Mouse (Mus musculus) megakaryocyte, embryonic 14.5 days (primary cell): Measurements from ENCODE around the gene Flrt1. TPM values are rescaled to one million over a fixed set of nuclear protein-coding genes. Genes with fewer than 3 reads are reported as not detected.

Source experiments
- H3K27me3 ChIP-seq: replicated peaks from 2 replicates; pipeline ENCODE3; 2012; ENCODE audit warnings: inconsistent platforms
- H3K36me3 ChIP-seq: replicated peaks from 2 replicates; pipeline ENCODE3; 2012; ENCODE audit warnings: low read length, inconsistent platforms, mixed read lengths
- H3K4me1 ChIP-seq: 2 replicates; pipeline ENCODE4 v1.6.1; 2012; ENCODE audit warnings: inconsistent platforms
- H3K4me3 ChIP-seq: replicated peaks from 2 replicates; pipeline ENCODE3; 2012; ENCODE audit warnings: moderate library complexity, mild to moderate bottlenecking, inconsistent platforms
- H3K9me3 ChIP-seq: 2 replicates; pipeline ENCODE4 v1.6.1; 2012; ENCODE audit warnings: inconsistent platforms
- FLI1 ChIP-seq: IDR thresholded peaks from 2 replicates; pipeline ENCODE4 v1.6.1; 2012; ENCODE audit warnings: low read length, inconsistent platforms, mixed read lengths
- GATA1 ChIP-seq: IDR thresholded peaks from 3 replicates; pipeline ENCODE4 v1.6.1; 2012; ENCODE audit warnings: mixed read lengths, low read length, inconsistent platforms, borderline replicate concordance
- polyA plus RNA-seq: library from polyadenylated mRNA; stranded (reverse); fragments of >175 nt; gene quantifications from 2 replicates; pipeline ENCODE4 v1.2.3, GENCODE M21; 2012; ENCODE audit warnings: low replicate concordance; ENCODE audit not compliant: insufficient read depth

The Flrt1 gene
- polyA plus RNA-seq, 1 experiment: not detected

GRCm38 (mm10) chr19:7103993-7104401 lies 1.5 kb downstream of the Flrt1 start:
- Histone ChIP-seq H3K4me1 (peaks cover 12% of the 10 kb centered on the region), H3K36me3 (no peaks in the 10 kb centered on the region), H3K9me3 (no peaks in the 10 kb centered on the region), H3K27me3 (peaks cover 93% of the 10 kb centered on the region), H3K4me3 (no peak overlapping the region)
- TF ChIP-seq FLI1: no peak
- no peak for TF ChIP-seq GATA1

DNA sequence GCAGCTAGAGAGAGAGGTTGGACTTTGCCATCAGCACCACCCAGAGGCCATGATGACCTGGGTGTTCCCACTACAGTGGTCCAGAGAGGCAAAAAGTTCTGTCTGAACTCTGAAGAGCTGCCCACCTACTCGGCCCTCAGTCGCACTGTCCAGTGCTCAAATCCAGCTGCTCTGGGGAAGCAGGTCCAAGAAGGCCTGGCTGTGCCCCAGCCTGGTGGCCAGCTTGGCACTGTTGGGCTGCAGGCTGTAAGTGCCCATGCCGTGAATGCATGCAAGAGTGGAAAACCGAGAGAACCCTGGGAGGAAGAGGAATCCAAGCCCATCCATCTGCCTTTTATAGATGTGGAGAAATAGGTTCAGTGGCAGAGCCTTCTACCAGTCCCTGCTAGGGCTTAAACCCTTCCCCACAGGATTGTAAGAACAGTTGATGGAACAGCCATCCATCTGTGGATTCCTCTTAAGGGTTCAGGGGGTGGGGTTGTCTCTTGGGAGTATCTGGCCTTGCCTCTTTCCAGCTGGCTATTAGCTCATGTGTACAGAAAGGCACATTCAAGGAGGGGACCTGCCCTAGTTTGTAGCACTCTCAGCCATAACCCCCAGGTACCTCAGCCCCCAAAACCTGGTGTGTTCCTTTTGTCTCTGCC lies 2.1 kb downstream of the Flrt1 start:
- Histone ChIP-seq H3K27me3 (peaks cover 94% of the 10 kb centered on the region), H3K36me3 (no peaks in the 10 kb centered on the region), H3K4me3 (no peak overlapping the region), H3K9me3 (no peaks in the 10 kb centered on the region), H3K4me1 (peaks cover 8% of the 10 kb centered on the region)
- TF ChIP-seq GATA1 (no peak), FLI1 (no peak)

GRCm38 (mm10) chr19:7102039-7102438 lies 3.5 kb downstream of the Flrt1 start:
- Histone ChIP-seq H3K4me1 (peaks cover 8% of the 10 kb centered on the region), H3K4me3 (no peak overlapping the region), H3K27me3 (peaks cover 92% of the 10 kb centered on the region), H3K36me3 (no peaks in the 10 kb centered on the region), H3K9me3 (no peaks in the 10 kb centered on the region)
- TF ChIP-seq GATA1 (no peak), FLI1 (no peak)

DNA sequence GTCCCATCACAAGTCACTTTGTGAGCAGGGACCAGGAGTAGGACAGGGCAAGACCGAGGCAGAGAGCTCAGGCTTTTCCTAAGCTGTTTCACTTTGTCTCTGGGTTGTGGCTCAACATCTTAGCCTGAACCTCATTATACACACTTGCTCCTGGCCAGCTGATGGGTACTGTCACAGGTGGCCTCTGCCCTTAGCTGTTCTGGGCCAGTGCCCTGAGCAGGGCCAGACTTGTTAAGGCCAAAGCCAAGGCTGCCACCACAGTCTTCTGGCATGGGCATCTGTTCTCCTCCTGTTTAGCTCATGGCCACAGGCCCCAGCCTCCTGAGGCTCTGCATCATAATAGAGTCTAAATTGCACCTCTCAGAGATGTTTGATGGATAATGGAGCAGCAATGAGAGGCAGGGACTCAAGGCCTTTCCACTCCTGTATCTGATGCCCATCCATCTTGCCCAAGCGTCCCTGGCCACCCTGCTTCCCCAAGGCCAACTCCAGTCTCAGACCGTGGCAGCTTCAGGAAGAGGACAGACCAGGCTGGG lies 5.8 kb downstream of the Flrt1 start:
- no peak for TF ChIP-seq FLI1
- no peak for TF ChIP-seq GATA1
- H3K36me3 ChIP-seq: no peaks in the 10 kb centered on the region
- peaks cover 3% of the 10 kb centered on the region for H3K4me1 ChIP-seq
- no peaks in the 10 kb centered on the region for H3K9me3 ChIP-seq
- no peak overlapping the region for H3K4me3 ChIP-seq
- H3K27me3 ChIP-seq: peaks cover 93% of the 10 kb centered on the region

- no peak for TF ChIP-seq FLI1
- TF ChIP-seq GATA1: no peak
- Histone ChIP-seq H3K9me3 (no peaks in the 10 kb centered on the region), H3K4me1 (peaks cover 28% of the 10 kb centered on the region), H3K4me3 (no peak overlapping the region), H3K27me3 (peaks cover 85% of the 10 kb centered on the region), H3K36me3 (no peaks in the 10 kb centered on the region)
Observed at GRCm38 (mm10) chr19:7092756-7093155, 12.8 kb downstream of the Flrt1 start.

- Histone ChIP-seq H3K27me3 (peaks cover 87% of the 10 kb centered on the region), H3K36me3 (no peaks in the 10 kb centered on the region), H3K4me3 (no peak overlapping the region), H3K9me3 (no peaks in the 10 kb centered on the region), H3K4me1 (peaks cover 28% of the 10 kb centered on the region)
- no peak for TF ChIP-seq FLI1
- TF ChIP-seq GATA1: no peak
Observed at GRCm38 (mm10) chr19:7091448-7092050, 14.0 kb downstream of the Flrt1 start.

- Histone ChIP-seq H3K36me3 (no peaks in the 10 kb centered on the region), H3K4me3 (no peak overlapping the region), H3K27me3 (peaks cover 87% of the 10 kb centered on the region), H3K9me3 (no peaks in the 10 kb centered on the region), H3K4me1 (peaks cover 33% of the 10 kb centered on the region)
- TF ChIP-seq GATA1 (no peak), FLI1 (no peak)
Observed at GRCm38 (mm10) chr19:7090369-7091064, 15.0 kb downstream of the Flrt1 start.

- H3K4me3 ChIP-seq: peak overlapping the region; percentile 69
- H3K4me1 ChIP-seq: peaks cover 34% of the 10 kb centered on the region
- TF ChIP-seq GATA1: no peak
- no peak for TF ChIP-seq FLI1
- H3K36me3 ChIP-seq: no peaks in the 10 kb centered on the region
- H3K9me3 ChIP-seq: no peaks in the 10 kb centered on the region
- peaks cover 87% of the 10 kb centered on the region for H3K27me3 ChIP-seq
Observed at GRCm38 (mm10) chr19:7089842-7090251, 15.7 kb downstream of the Flrt1 start.

- no peak overlapping the region for H3K4me3 ChIP-seq
- TF ChIP-seq FLI1 (no peak), GATA1 (no peak)
- H3K27me3 ChIP-seq: peaks cover 92% of the 10 kb centered on the region
- peaks cover 34% of the 10 kb centered on the region for H3K4me1 ChIP-seq
- H3K9me3 ChIP-seq: no peaks in the 10 kb centered on the region
- no peaks in the 10 kb centered on the region for H3K36me3 ChIP-seq
Observed at GRCm38 (mm10) chr19:7089050-7089449, 16.5 kb downstream of the Flrt1 start.

- no peaks in the 10 kb centered on the region for H3K36me3 ChIP-seq
- H3K4me1 ChIP-seq: peaks cover 34% of the 10 kb centered on the region
- H3K9me3 ChIP-seq: no peaks in the 10 kb centered on the region
- TF ChIP-seq GATA1: no peak
- no peak for TF ChIP-seq FLI1
- no peak overlapping the region for H3K4me3 ChIP-seq
- H3K27me3 ChIP-seq: peaks cover 95% of the 10 kb centered on the region
Observed at GRCm38 (mm10) chr19:7088558-7088957, 17.0 kb downstream of the Flrt1 start.
